Mouse (Mus musculus) CH12.LX (cell line): ENCODE results near the gene Maz.

Experiments
- CTCF ChIP-seq, 2 experiments: IDR thresholded peaks in 1 of 2; conservative IDR thresholded peaks in 1 of 2; 2 replicates each; pipeline ENCODE4 v1.5.1; 2011 to 2012; ENCODE audit warnings: low read depth in 2 of 2, low read length in 2 of 2, improper control_type of control experiment in 1 of 2, inconsistent platforms in 1 of 2, mild to moderate bottlenecking in 1 of 2, moderate library complexity in 1 of 2
- ELF1 ChIP-seq: IDR thresholded peaks from 2 replicates; pipeline ENCODE4 v1.6.1; 2014; ENCODE audit warnings: low read depth, mild to moderate bottlenecking, inconsistent platforms, low read length, improper control_type of control experiment
- EP300 ChIP-seq: IDR thresholded peaks from 2 replicates; pipeline ENCODE4 v1.6.1; 2011; ENCODE audit warnings: low read length, improper control_type of control experiment
- RAD21 ChIP-seq: IDR thresholded peaks from 2 replicates; pipeline ENCODE4 v1.6.1; 2011; ENCODE audit warnings: low read depth, mild to moderate bottlenecking, low read length, improper control_type of control experiment, moderate library complexity
- ZNF384 ChIP-seq: IDR thresholded peaks from 2 replicates; pipeline ENCODE4 v1.6.1; 2012; ENCODE audit warnings: low read depth, low read length, improper control_type of control experiment, inconsistent platforms

DNA sequence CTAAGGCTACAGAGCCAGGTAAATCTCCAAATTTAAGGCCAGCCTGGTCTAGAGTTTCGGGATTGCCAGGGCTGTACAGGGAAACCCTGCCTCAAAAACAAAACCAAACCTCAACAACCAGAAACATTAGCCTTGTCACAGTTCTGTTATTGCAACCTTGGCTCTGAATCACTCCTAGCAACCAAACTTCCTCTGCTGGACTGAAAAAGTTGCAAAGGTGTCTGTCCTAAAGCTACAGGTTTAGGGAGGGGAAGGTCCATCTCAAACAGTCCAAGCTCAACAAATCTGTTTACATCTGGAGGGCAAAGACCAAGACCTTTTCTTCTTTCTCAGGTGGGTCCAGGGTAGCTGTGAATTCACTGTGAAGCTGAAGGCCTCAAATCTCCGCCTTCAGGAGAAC lies 15.8 kb downstream of the Maz start:
- TF ChIP-seq CTCF (conservative IDR thresholded peaks at IDR 0.05 in 1 of 2, IDR thresholded peaks at IDR 0.05 in 1 of 2; ENCODE audit: low read depth in 2 of 2, low read length in 2 of 2) (no peak), EP300 (no peak), ELF1 (no peak), RAD21 (no peak), ZNF384 (no peak)
